Mouse (Mus musculus): ENCODE results near the gene Ryr3. TPM values are rescaled to one million over a fixed set of nuclear protein-coding genes. Genes with fewer than 3 reads are reported as not detected.

The Ryr3 gene
- polyA plus RNA-seq, 1 experiment from 2014 or later: 2.3 TPM

GRCm38 (mm10) chr2:112591451-112591871, 625.4 kb downstream of the Ryr3 start:
- peak overlapping the region; percentile 65; the same call in 1 of the 2 replicates for H3K27ac ChIP-seq (ENCODE audit: low read depth, low read length)

GRCm38 (mm10) chr2:112590985-112591384, 625.9 kb downstream of the Ryr3 start:
- no peaks in the 10 kb centered on the region for H3K9me3 ChIP-seq (replicated peaks; ENCODE audit: control insufficient read depth, low read length)
- no peak overlapping the region for H3K9ac ChIP-seq (ENCODE audit: low read length)
- no peaks in the 10 kb centered on the region for H3K27me3 ChIP-seq (replicated peaks; ENCODE audit: control insufficient read depth, insufficient read depth, low read length)
- H3K4me3 ChIP-seq (ENCODE audit: low read depth, low read length): no peak overlapping the region
- H3K4me2 ChIP-seq (ENCODE audit: low read length): no peak overlapping the region
- H3K27ac ChIP-seq (ENCODE audit: low read depth, low read length): peak overlapping the region; percentile 55
- DNase-seq (ENCODE audit: low spot score) (peak; percentile 72), ATAC-seq (peak; percentile 85; the same call in 1 of the 2 replicates)
- WGBS: 74% methylated on average over 7 of the region's 7 CpGs
- H3K36me3 ChIP-seq (ENCODE audit: control insufficient read depth, insufficient read depth, low read length): no peaks in the 10 kb centered on the region
- H3K4me1 ChIP-seq (ENCODE audit: control insufficient read depth, insufficient read depth, low read length): no peaks in the 10 kb centered on the region

More at GRCm38 (mm10) chr2:112591451-112591871, 625.4 kb downstream of the Ryr3 start:
- peak; percentile 67 for DNase-seq (ENCODE audit: low spot score)
- Histone ChIP-seq H3K4me2 (ENCODE audit: low read length) (no peak overlapping the region), H3K4me1 (ENCODE audit: control insufficient read depth, insufficient read depth, low read length) (no peaks in the 10 kb centered on the region), H3K9me3 (replicated peaks; ENCODE audit: control insufficient read depth, low read length) (no peaks in the 10 kb centered on the region), H3K27me3 (replicated peaks; ENCODE audit: control insufficient read depth, insufficient read depth, low read length) (no peaks in the 10 kb centered on the region), H3K36me3 (ENCODE audit: control insufficient read depth, insufficient read depth, low read length) (no peaks in the 10 kb centered on the region), H3K4me3 (ENCODE audit: low read depth, low read length) (no peak overlapping the region), H3K9ac (ENCODE audit: low read length) (no peak overlapping the region)
- peak; percentile 70; the same call in 1 of the 2 replicates for ATAC-seq
- WGBS: 33% methylated on average over 6 of the region's 6 CpGs

Small RNA genes lying within 50 kb of the gene (microRNA-seq; reads per million reads assigned to microRNA genes)
- gene Gm44374: not detected

Other genes with a start within 250 kb of the Ryr3 start
- not detected in 2 replicates for gene Tmco5b, start 68.6 kb upstream of the Ryr3 start, polyA plus RNA-seq (2014; fragmentation: Nextera tagmentation; extraction: Ambion mirVana)
- gene Fmn1, start 110.6 kb upstream of the Ryr3 start, polyA plus RNA-seq (2014; fragmentation: Nextera tagmentation; extraction: Ambion mirVana): 0.10 and 0.57 TPM in 2 replicates